Mouse (Mus musculus) cerebellum, adult 2 months (tissue): Measurements from ENCODE around the gene Zdhhc8.

Source experiments
- CTCF ChIP-seq: fragments of 200-500 bp; IDR thresholded peaks from 2 replicates; pipeline ENCODE4 v1.5.1; 2011; ENCODE audit warnings: low read depth, mild to moderate bottlenecking, control low read depth, low read length, moderate library complexity, borderline replicate concordance; ENCODE audit not compliant: insufficient read depth
- POLR2A ChIP-seq: fragments of 200-500 bp; IDR thresholded peaks from 2 replicates; pipeline ENCODE4 v1.6.1; 2011; ENCODE audit warnings: low read length, control low read depth, borderline replicate concordance; ENCODE audit not compliant: insufficient read depth

DNA sequence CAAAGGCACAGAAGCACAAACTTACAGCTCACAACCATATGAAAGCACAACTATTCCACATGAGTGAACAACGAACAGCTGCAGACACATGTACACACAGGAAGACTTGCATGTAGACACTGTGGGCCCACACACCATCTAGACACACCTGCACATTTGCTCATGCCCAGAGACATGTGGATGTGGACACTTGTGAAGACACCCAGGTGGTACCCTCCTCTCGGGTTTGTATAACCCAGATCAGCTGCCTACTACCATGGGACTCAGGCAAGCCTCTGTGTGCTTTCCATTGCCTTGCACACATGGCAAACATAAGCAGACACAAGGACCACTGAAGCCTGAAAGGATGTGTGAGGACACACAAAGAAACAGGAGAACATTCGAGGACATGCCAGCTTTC, 3.9 kb downstream of the Zdhhc8 start:
- TF ChIP-seq CTCF = no peak
- TF ChIP-seq POLR2A = no peak
